Mouse (Mus musculus): ENCODE results near the gene Slc35b1. TPM values are rescaled to one million over a fixed set of nuclear protein-coding genes. Genes with fewer than 3 reads are reported as not detected.

The Slc35b1 gene
- polyA plus RNA-seq, 1 experiment: 0.98 TPM

- Histone ChIP-seq H3K36me3 (ENCODE audit: control insufficient read depth) (peaks cover 100% of the 10 kb centered on the region), H3K27me3 (ENCODE audit: control insufficient read depth) (no peaks in the 10 kb centered on the region), H3K4me1 (ENCODE audit: control insufficient read depth) (peaks cover 72% of the 10 kb centered on the region), H3K9me3 (ENCODE audit: control insufficient read depth, low read length) (no peaks in the 10 kb centered on the region), H3K4me3 (replicated peaks) (no peak overlapping the region)
- TF ChIP-seq TAL1 (IDR thresholded peaks at IDR 0.05; ENCODE audit: low read length) (no peak), GATA1 (IDR thresholded peaks at IDR 0.05; ENCODE audit: low read length) (no peak)
These were observed 26.2 kb upstream of the Slc35b1 start for GRCm38 (mm10) chr11:95358263-95358662.

GRCm38 (mm10) chr11:95364388-95364787 is 20.1 kb upstream of the Slc35b1 start:
- peaks cover 100% of the 10 kb centered on the region for H3K36me3 ChIP-seq (ENCODE audit: control insufficient read depth)
- TF ChIP-seq GATA1 (IDR thresholded peaks at IDR 0.05; ENCODE audit: low read length) (no peak), TAL1 (IDR thresholded peaks at IDR 0.05; ENCODE audit: low read length) (no peak)
- no peak overlapping the region for H3K4me3 ChIP-seq (replicated peaks)
- no peaks in the 10 kb centered on the region for H3K27me3 ChIP-seq (ENCODE audit: control insufficient read depth)
- peaks cover 45% of the 10 kb centered on the region for H3K4me1 ChIP-seq (ENCODE audit: control insufficient read depth)
- no peaks in the 10 kb centered on the region for H3K9me3 ChIP-seq (ENCODE audit: control insufficient read depth, low read length)

- Histone ChIP-seq H3K36me3 (ENCODE audit: control insufficient read depth) (peaks cover 100% of the 10 kb centered on the region), H3K27me3 (ENCODE audit: control insufficient read depth) (no peaks in the 10 kb centered on the region), H3K4me1 (ENCODE audit: control insufficient read depth) (peaks cover 38% of the 10 kb centered on the region), H3K9me3 (ENCODE audit: control insufficient read depth, low read length) (no peaks in the 10 kb centered on the region), H3K4me3 (replicated peaks) (no peak overlapping the region)
- TF ChIP-seq TAL1 (IDR thresholded peaks at IDR 0.05; ENCODE audit: low read length) (no peak), GATA1 (IDR thresholded peaks at IDR 0.05; ENCODE audit: low read length) (no peak)
These were observed 18.9 kb upstream of the Slc35b1 start for GRCm38 (mm10) chr11:95365596-95365995.

GRCm38 (mm10) chr11:95366280-95366897 is 18.1 kb upstream of the Slc35b1 start:
- Histone ChIP-seq H3K9me3 (ENCODE audit: control insufficient read depth, low read length) (no peaks in the 10 kb centered on the region), H3K4me3 (replicated peaks) (no peak overlapping the region), H3K27me3 (ENCODE audit: control insufficient read depth) (no peaks in the 10 kb centered on the region), H3K4me1 (ENCODE audit: control insufficient read depth) (peaks cover 34% of the 10 kb centered on the region), H3K36me3 (ENCODE audit: control insufficient read depth) (peaks cover 99% of the 10 kb centered on the region)
- TF ChIP-seq TAL1 (IDR thresholded peaks at IDR 0.05; ENCODE audit: low read length) (no peak), GATA1 (IDR thresholded peaks at IDR 0.05; ENCODE audit: low read length) (no peak)

- TF ChIP-seq TAL1 (IDR thresholded peaks at IDR 0.05; ENCODE audit: low read length) (no peak), GATA1 (IDR thresholded peaks at IDR 0.05; ENCODE audit: low read length) (no peak)
- Histone ChIP-seq H3K27me3 (ENCODE audit: control insufficient read depth) (no peaks in the 10 kb centered on the region), H3K9me3 (ENCODE audit: control insufficient read depth, low read length) (no peaks in the 10 kb centered on the region), H3K4me1 (ENCODE audit: control insufficient read depth) (peaks cover 34% of the 10 kb centered on the region), H3K36me3 (ENCODE audit: control insufficient read depth) (peaks cover 99% of the 10 kb centered on the region), H3K4me3 (replicated peaks) (no peak overlapping the region)
These were observed 17.3 kb upstream of the Slc35b1 start for GRCm38 (mm10) chr11:95367011-95367735.

GRCm38 (mm10) chr11:95368231-95368823 is 16.2 kb upstream of the Slc35b1 start:
- peaks cover 99% of the 10 kb centered on the region for H3K36me3 ChIP-seq (ENCODE audit: control insufficient read depth)
- H3K9me3 ChIP-seq (ENCODE audit: control insufficient read depth, low read length): no peaks in the 10 kb centered on the region
- H3K27me3 ChIP-seq (ENCODE audit: control insufficient read depth): no peaks in the 10 kb centered on the region
- TF ChIP-seq GATA1 (IDR thresholded peaks at IDR 0.05; ENCODE audit: low read length): no peak
- no peak for TF ChIP-seq TAL1 (IDR thresholded peaks at IDR 0.05; ENCODE audit: low read length)
- no peak overlapping the region for H3K4me3 ChIP-seq (replicated peaks)
- peaks cover 34% of the 10 kb centered on the region for H3K4me1 ChIP-seq (ENCODE audit: control insufficient read depth)

GRCm38 (mm10) chr11:95368871-95369270 is 15.6 kb upstream of the Slc35b1 start:
- no peak for TF ChIP-seq GATA1 (IDR thresholded peaks at IDR 0.05; ENCODE audit: low read length)
- no peak for TF ChIP-seq TAL1 (IDR thresholded peaks at IDR 0.05; ENCODE audit: low read length)
- Histone ChIP-seq H3K4me1 (ENCODE audit: control insufficient read depth) (peaks cover 32% of the 10 kb centered on the region), H3K36me3 (ENCODE audit: control insufficient read depth) (peaks cover 99% of the 10 kb centered on the region), H3K9me3 (ENCODE audit: control insufficient read depth, low read length) (no peaks in the 10 kb centered on the region), H3K4me3 (replicated peaks) (no peak overlapping the region), H3K27me3 (ENCODE audit: control insufficient read depth) (no peaks in the 10 kb centered on the region)

- Histone ChIP-seq H3K27me3 (ENCODE audit: control insufficient read depth) (no peaks in the 10 kb centered on the region), H3K9me3 (ENCODE audit: control insufficient read depth, low read length) (no peaks in the 10 kb centered on the region), H3K36me3 (ENCODE audit: control insufficient read depth) (peaks cover 99% of the 10 kb centered on the region), H3K4me3 (replicated peaks) (no peak overlapping the region), H3K4me1 (ENCODE audit: control insufficient read depth) (peaks cover 30% of the 10 kb centered on the region)
- TF ChIP-seq GATA1 (IDR thresholded peaks at IDR 0.05; ENCODE audit: low read length): no peak
- no peak for TF ChIP-seq TAL1 (IDR thresholded peaks at IDR 0.05; ENCODE audit: low read length)
These were observed 14.3 kb upstream of the Slc35b1 start for GRCm38 (mm10) chr11:95369964-95370890.
